Mouse (Mus musculus) frontal cortex, postnatal 14 days (tissue): ENCODE measurements around the gene Slc18b1.

Source experiments
- DNase-seq, 2 experiments: peaks; one replicate each; pipeline ENCODE4 v3.0.0; 2022; ENCODE audit warnings: low spot score in 2 of 2

Gene Slc18b1

DNA sequence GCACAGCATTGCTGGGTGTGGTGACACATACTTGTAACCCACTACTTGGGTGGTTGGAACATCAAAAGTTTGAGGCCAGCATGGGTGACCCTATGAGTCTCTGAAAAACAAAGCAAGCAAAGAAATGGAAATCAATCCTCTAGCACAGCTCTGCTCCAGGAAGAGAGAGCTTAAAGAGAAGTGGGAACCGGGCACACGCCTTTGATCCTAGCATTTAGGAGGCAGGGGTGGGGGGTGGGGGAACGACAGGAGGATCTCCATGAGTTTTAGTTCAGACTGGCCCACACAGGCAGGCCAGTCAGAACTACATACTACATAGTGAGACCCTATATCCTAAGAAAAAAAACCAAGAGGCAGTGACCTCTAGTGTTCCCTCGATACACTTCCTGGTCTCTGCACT is 9.4 kb downstream of the Slc18b1 start:
- DNase-seq: no peak

GRCm38 (mm10) chr10:23811635-23812437 is 15.1 kb downstream of the Slc18b1 start:
- DNase-seq: peak in 1 of 2 experiments; percentile 58

- DNase-seq: no peak
These were observed 15.6 kb downstream of the Slc18b1 start for GRCm38 (mm10) chr10:23812438-23812759.

DNA sequence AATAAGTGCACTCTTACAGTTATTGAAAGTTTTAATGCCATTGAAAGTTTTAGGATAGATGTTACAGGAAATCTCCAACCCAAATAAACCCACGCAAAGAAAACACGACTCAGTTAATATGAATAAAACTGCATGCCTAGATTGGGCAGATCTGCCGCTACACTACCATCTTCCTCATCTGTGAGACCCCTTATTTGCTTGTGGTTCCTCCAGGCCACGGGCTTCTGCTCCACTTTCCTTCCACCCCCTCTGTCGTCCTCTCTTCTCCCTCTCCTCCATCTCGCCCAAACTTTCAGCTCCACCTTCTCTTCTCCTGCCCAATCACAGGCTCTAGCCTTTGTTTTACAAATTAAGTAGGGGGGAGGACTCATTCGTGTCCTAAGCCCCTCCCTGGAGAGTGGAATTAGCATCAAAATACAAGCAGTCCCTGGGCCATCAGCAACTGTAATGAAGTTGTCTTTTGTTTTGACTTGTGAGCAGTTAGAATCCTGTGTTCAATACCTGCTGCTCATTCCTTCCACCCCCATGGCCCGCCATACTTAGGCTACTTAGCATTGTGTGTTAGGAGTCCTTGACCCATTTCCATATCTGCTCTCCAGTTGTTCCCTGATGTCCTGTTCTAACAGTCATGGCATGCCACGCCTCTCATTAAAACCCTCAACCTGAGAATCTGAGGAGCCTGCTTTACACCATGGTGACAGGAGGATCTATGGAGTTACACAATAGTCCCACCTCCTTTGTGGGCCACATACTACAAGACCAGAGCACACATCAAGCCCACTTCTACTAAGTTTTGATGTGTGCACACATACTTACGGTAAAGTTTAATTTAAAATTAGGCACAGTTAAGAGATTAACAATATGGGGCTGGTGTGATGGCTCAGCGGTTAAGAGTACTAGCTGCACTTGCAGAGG is 16.3 kb downstream of the Slc18b1 start:
- DNase-seq: no peak

GRCm38 (mm10) chr10:23815168-23815567 is 18.4 kb downstream of the Slc18b1 start:
- DNase-seq: peak; percentile 21 to 78

DNA sequence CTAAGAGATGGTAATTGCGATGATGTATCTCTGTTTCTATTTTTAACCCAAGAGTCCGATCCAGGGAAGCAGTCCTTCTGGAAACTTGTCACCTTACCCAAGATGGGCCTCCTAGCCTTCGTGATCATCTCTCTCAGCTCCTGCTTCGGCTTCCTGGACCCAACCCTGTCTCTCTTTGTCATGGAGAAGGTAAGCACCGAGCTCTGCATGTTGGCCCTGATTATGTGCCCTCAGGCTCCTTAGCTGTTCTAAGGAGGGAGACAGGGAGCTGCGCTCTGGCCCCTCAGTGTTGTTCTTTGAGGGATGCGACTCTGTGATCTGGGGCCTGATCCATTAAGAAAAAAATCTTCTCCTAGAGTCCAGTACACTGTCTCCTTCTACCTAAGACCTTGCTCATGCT is 19.5 kb downstream of the Slc18b1 start:
- DNase-seq: no peak

- no peak for DNase-seq
These were observed 29.7 kb downstream of the Slc18b1 start for GRCm38 (mm10) chr10:23826516-23826915.

DNA sequence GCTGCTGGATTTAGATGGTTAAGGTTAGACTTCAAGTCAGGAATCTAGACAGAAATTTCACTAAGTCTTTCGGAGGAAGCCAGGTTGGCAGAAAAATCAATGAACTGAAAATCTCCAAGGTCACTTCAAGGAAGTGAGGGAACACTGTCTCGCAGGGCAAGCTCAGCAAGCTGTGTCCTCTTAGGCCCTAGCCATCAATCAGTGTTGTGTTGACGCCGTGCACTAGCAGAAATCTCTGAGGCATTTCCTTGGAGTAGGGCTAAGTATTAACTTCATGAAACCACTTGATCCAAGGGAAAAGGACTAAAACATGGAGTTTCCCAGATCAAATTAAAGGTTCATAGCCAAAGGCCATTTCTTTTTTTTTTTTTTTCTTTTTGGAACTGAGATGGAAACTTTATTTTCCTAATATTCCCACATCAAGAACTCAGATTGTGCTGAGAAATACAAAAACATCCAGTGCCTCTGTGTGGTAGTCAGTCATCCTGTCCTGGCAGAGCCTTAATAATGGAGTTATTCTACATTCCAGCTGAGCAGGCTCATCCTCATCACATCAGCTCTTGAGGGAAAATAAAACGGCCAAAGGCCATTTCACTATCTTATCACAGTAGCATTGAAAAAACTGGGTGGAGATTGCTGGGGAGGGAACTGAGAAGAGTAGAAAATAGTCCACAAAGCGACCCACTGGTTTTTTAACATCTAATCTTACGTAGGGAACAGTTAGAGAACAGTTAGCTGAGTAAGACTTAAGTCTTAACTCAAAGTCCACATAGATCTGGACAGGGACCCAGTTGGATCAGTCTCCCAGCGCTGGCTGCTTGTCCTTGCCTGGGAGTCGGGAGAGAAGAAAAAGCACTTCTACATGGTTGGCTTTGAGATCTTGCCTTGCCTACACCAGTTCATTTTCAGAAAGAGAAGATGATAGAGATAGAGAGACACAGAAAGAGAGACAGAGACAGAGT is 39.5 kb downstream of the Slc18b1 start:
- no peak for DNase-seq

- no peak for DNase-seq
These were observed 40.3 kb downstream of the Slc18b1 start for GRCm38 (mm10) chr10:23837115-23837514.

DNA sequence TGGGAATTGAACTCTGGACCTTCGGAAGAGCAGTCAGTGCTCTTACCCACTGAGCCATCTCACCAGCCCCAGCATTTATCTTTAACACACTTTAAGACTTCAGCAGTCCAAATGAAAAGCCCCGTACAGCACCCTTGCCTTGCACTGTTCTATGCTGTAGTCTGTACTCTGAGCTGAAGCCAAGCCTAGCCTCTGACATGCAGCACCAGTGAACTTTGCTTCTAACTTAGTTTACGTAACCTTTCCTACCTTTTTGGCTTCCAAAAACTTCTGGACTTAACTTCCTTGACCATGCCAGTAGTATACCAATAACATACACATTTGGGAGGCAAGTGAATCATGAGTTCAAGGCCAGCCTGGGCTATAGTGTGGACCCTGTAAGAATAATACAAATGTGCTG is 42.1 kb downstream of the Slc18b1 start:
- no peak for DNase-seq

GRCm38 (mm10) chr10:23839368-23839767 is 42.6 kb downstream of the Slc18b1 start:
- no peak for DNase-seq

GRCm38 (mm10) chr10:23840496-23840895 is 43.7 kb downstream of the Slc18b1 start:
- DNase-seq: no peak

DNA sequence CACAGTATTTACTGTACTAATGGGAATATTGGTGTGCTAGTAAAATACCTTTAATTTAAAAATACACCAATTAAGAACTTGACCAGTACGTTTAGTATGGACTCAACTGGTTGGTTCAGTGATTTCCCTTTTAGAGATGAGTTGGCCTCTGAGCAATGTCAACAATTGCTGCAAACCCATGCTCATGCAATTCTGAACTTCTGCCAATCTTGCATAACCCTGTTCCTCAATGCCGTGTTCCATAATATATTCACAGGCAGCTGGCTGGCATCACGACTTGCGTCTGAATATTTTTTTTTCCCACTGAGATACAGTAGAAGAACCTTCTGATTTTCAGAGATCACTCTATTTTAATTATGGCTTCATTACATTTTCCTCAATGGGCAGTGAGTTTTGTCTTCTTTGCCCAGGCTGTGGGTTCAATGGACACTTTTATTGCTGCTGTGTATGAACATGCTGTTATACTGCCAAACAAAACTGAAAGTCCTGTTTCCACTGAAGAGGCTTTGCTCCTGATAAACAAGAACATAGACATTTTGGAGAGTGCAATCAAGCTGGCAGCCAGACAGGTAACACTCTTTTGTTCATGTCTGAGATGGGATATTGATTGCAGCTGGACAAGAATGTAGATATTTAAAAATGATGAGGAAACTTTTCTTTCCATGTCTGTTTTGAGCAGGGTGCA is 54.6 kb downstream of the Slc18b1 start, which contains the start of gene Vnn3:
Vnn3 (plus strand) TSS at position 235 of the 685 bp plus-strand sequence.
- DNase-seq: no peak

DNA sequence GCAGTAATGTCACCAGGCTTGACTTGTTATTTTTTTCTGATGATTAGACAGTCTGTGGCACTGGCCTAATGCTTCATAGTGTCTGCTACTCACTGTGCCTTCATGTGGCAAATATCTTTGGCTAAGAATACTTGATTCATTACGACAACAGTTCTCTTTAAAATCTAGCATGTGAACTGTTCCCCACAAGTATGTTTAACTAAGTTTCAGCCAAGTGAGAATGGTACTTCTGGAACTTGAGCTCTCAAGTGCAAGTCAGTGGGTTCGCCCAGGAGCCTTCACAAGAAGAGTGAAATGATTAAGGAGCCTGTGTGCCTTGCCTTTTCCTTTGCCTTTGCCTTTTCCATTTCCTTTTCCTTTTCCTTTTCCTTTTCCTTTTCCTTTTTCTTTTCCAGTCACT is 55.3 kb downstream of the Slc18b1 start:
- DNase-seq: no peak

- no peak for DNase-seq
These were observed 67.9 kb downstream of the Slc18b1 start for GRCm38 (mm10) chr10:23864362-23865312.
